Mouse (Mus musculus) heart, postnatal 14 days (tissue): ENCODE data around the gene Catip. TPM values are rescaled to one million over a fixed set of nuclear protein-coding genes. Genes with fewer than 3 reads are reported as not detected.
"Not testable (repeated sequence)": the region's sequence is repeated elsewhere in the genome, so short reads cannot be mapped to it uniquely, and the experiment has no call there.

Experiments
- DNase-seq, 2 experiments: peaks; one replicate each; pipeline ENCODE4 v3.0.0; 2021 to 2022
- intact Hi-C: fragments of 180-260 bp; cut with DNase I; formaldehyde crosslinking; loops from one replicate; pipeline ENCODE4 v1.15.1; 2025
- microRNA-seq, 2 experiments: library from miRNA; unstranded; fragments of <30 nt; microRNA quantifications; one replicate each; pipeline ENCODE4 v1.2.0; 2021 to 2022
- total RNA-seq, 2 experiments: library from RNA; stranded (reverse); gene quantifications; 2 replicates each; pipeline ENCODE4 v1.2.3; 2021

Gene Catip
- total RNA-seq, 2 experiments from 2014 or later, result 0.12 to 0.67 TPM

DNA sequence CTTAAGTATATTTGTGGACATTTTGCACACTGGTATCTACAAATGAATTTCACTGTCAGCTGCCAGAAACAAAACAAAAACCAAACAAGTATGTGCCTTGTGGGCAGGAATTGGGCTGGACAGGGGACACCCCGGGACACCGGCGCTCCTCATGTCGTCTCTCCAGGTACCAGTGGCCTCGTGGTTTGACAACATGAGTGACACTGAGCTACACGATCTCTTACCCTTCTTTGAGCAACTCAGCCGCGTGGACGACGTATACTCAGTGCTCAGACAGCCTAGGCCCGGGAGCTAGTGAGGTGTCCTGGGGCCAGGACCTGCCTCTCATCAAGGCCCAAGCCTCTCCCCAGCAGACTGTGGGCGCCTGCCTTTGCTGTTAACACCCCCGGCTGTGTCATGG, 33.4 kb downstream of the Catip start:
- intact Hi-C loops, result no loop called here
- DNase-seq, result no peak

- DNase-seq, intact Hi-C loops: not testable (repeated sequence)
These were observed 34.7 kb downstream of the Catip start for GRCm38 (mm10) chr1:74396456-74397222.

- peak; percentile 100 for DNase-seq
- intact Hi-C loops, result no loop called here
These were observed 35.5 kb downstream of the Catip start for GRCm38 (mm10) chr1:74397268-74397918.

DNA sequence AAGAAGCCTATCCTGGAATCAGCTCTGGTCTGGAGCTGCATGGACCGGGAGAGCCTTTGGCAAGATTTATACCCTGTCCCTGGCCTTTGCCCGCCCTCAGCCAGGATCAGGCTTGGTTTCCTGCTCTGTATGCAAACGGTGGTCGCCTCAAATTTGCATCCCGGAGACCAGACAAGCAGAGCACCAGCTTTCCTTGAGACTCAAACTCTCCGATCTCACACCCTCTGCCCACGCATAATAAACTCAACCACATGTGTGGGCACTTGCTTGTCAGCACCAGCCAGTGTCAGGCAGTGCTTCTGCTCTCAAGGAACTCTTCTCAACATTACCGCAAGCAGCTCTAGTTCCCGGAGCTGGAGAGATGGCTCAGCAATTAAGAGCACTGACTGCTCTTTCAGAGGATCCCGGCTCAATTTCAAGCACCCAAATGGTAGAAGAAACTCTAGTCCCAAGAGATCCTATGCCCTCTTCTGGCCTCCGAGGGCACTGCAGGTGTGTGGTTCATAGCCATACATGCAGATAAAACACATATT, 36.1 kb downstream of the Catip start:
- intact Hi-C loops, result loop anchor here (2.0 kb wide), 1 partner anchor 55 kb away; no protein-coding TSS in a partner anchor
- DNase-seq, result peak; percentile 62 to 78

DNA sequence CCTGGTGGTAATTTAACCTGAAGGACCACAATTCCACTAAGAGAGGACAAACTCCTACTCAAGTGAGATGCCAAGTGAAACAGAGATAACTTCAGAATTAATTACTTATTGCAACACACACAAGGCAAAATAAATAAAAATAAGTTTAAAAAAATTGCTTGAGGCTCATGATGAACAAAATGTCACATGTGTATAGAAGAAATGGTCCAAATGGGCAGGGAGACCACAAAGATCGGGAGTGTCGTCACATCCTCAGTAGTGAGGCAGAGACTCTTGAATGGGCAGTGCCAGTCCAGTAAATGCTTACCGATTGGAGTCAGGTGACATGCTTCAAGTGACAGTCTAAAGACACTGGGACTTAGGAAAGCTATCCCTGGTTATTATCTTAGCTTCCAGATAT, 38.6 kb downstream of the Catip start:
- intact Hi-C loops, result no loop called here
- DNase-seq, result no peak

- intact Hi-C loops, result no loop called here
- no peak for DNase-seq
These were observed 39.3 kb downstream of the Catip start for GRCm38 (mm10) chr1:74401015-74401702.

GRCm38 (mm10) chr1:74404206-74404605, 42.3 kb downstream of the Catip start:
- intact Hi-C loops, result no loop called here
- DNase-seq, result no peak

DNA sequence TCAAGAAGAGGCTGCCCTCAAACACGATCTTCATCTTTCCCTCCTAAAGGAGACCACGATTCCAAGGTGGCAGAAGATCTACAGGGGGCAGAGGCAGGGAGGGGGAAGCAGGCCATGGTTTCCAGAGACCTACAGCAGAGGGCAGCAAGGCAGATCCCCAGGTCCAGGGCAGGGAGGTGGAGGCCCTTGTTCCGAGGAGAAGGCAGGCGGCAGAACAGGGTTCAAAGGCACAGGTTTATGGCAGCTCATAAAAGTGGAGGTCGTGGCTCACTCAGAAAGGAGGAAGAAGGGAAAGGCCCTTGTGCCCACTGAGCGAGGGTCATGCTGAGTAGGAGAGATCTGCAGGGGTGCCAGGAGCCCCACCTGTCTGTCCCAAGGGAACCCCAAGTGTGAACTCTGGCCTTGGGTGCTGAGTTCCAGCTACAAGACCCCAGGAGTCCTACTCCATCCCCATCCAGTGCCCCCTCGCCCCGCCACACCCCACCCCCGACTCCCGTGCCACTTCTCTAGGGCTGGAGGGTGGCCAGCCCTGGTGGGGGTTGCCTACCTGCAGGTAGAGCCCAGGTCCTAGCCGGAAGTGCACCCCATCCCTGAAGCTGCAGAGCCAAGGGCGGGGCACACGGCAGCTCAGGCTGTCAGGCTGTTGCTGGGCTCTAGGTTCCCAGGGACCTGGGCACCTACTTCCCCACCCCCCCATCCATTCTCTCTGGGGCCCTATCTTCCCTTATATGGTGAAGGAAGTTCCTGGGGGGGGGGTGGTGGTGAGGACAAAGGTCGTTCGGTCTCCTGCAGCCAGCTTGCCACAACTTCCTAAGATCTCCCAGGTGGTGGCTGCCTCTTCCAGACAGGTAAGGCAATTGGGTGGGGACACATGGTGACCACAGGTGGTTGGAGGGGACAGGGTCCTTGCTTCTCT, 46.9 kb downstream of the Catip start, which contains the start of gene Vil1:
Vil1 (plus strand) TSS at position 788 of the 916 bp plus-strand sequence.
- intact Hi-C loops, result no loop called here
- no peak for DNase-seq

GRCm38 (mm10) chr1:74411753-74412325, 49.9 kb downstream of the Catip start:
- DNase-seq, result no peak
- intact Hi-C loops, result no loop called here

DNA sequence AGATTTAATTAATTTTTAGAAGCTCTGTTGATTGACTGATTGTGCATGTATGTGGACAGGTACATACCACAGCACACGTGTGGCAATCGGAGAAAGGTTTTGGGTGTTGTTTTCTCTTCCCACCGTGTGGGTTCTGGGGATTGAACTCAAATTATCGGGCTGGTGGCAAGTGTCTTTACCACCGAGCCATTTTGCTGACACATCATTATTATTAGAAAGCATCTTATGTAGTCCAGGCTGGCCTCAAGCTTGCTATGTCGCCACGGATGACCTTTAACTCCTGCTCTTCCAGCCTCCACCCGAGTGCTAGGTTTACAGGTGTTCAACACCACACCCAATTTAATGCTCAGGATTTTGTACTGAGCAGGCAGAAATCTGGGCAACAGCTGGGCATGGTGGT, 50.8 kb downstream of the Catip start:
- DNase-seq, result no peak
- intact Hi-C loops, result no loop called here

GRCm38 (mm10) chr1:74415143-74415542, 53.2 kb downstream of the Catip start:
- DNase-seq, result no peak
- intact Hi-C loops, result no loop called here

Small RNA genes within 50 kb of the gene (microRNA-seq; reads per million reads assigned to microRNA genes)
- gene Mir26b, result 5,602 to 27,672 reads per million in 2 experiments

Other genes starting within 250 kb of the Catip start
- gene Tns1, start 237.7 kb upstream of the Catip start, total RNA-seq, result 100 to 1,000 TPM; 677 to 755 TPM
- 1 to 10 TPM; 1.4 to 1.5 TPM for gene Rufy4, start 236.6 kb upstream of the Catip start, total RNA-seq
- under 1 TPM; 0.07 to 0.10 TPM for gene Cxcr2, start 208.1 kb upstream of the Catip start, total RNA-seq
- not detected for gene Cxcr1, start 167.5 kb upstream of the Catip start, total RNA-seq
- gene Arpc2, start 126.0 kb upstream of the Catip start, total RNA-seq, result 100 to 1,000 TPM; 143 to 165 TPM
- gene Gpbar1, start 83.6 kb upstream of the Catip start, total RNA-seq, result not detected
- 10 to 100 TPM; 95.5 to 98.9 TPM for gene Aamp, start 77.4 kb upstream of the Catip start, total RNA-seq
- gene Pnkd, start 77.2 kb upstream of the Catip start, total RNA-seq, result 100 to 1,000 TPM; 190 to 191 TPM
- 10 to 100 TPM; 34.6 to 39.4 TPM for gene Tmbim1, start 56.5 kb upstream of the Catip start, total RNA-seq
- gene Slc11a1, start 13.1 kb downstream of the Catip start, total RNA-seq, result 1 to 10 TPM; 2.7 to 4.1 TPM
- 100 to 1,000 TPM; 106 to 118 TPM for gene Ctdsp1, start 29.4 kb downstream of the Catip start, total RNA-seq
- under 1 TPM; 0.65 to 0.83 TPM for gene Vil1, start 47.3 kb downstream of the Catip start, total RNA-seq
- 10 to 100 TPM; 16.0 to 17.2 TPM for gene Cnot9, start 143.9 kb downstream of the Catip start, total RNA-seq
- gene Plcd4, start 180.8 kb downstream of the Catip start, total RNA-seq, result not detected
- gene Usp37, start 182.2 kb downstream of the Catip start, total RNA-seq, result 10 to 100 TPM; 10.8 to 12.4 TPM
- 10 to 100 TPM; 12.1 to 14.2 TPM for gene Zfp142, start 226.1 kb downstream of the Catip start, total RNA-seq
- gene Bcs1l, start 226.2 kb downstream of the Catip start, total RNA-seq, result 10 to 100 TPM; 25.3 to 27.0 TPM
- gene Rnf25, start 239.3 kb downstream of the Catip start, total RNA-seq, result 10 to 100 TPM; 16.5 to 21.5 TPM
- 1 to 10 TPM in 1 of 2 experiments, under 1 TPM in 1; 1.00 to 1.6 TPM for gene Stk36, start 239.3 kb downstream of the Catip start, total RNA-seq